Mouse (Mus musculus) left cerebral cortex, adult 18-20 months (tissue): ENCODE data around the gene Unc5cl. TPM values are rescaled to one million over a fixed set of nuclear protein-coding genes. Genes with fewer than 3 reads are reported as not detected.
"Not testable (repeated sequence)": the region's sequence is repeated elsewhere in the genome, so short reads cannot be mapped to it uniquely, and the experiment has no call there.

Experiments used
- DNase-seq, 2 experiments: peaks; one replicate each; pipeline ENCODE4 v3.0.0; 2021 to 2022; ENCODE audit warnings: low spot score in 2 of 2, mixed read lengths in 1 of 2
- total RNA-seq, 2 experiments: library from RNA; stranded (reverse); gene quantifications; 2 replicates each; pipeline ENCODE4 v1.2.3; 2021

Unc5cl gene
- total RNA-seq, 2 experiments from 2014 or later: 0.26 to 0.42 TPM

- no peak for DNase-seq
These were observed 12.2 kb downstream of the Unc5cl start for GRCm38 (mm10) chr17:48466769-48467394.

GRCm38 (mm10) chr17:48467395-48468231, 12.9 kb downstream of the Unc5cl start:
- DNase-seq: peak; percentile 88 to 93

GRCm38 (mm10) chr17:48474282-48474681, 19.6 kb downstream of the Unc5cl start:
- DNase-seq: not testable (repeated sequence)

GRCm38 (mm10) chr17:48475444-48475843, 20.7 kb downstream of the Unc5cl start:
- DNase-seq: no peak

GRCm38 (mm10) chr17:48479952-48480351, 25.3 kb downstream of the Unc5cl start:
- DNase-seq: no peak

- DNase-seq: no peak
These were observed 29.1 kb downstream of the Unc5cl start for GRCm38 (mm10) chr17:48483764-48484163.

GRCm38 (mm10) chr17:48484191-48484590, 29.5 kb downstream of the Unc5cl start:
- no peak for DNase-seq

- no peak for DNase-seq
These were observed 34.8 kb downstream of the Unc5cl start for GRCm38 (mm10) chr17:48489466-48489865.

- DNase-seq: no peak
These were observed 37.9 kb downstream of the Unc5cl start for GRCm38 (mm10) chr17:48492621-48493020.

- DNase-seq: no peak
These were observed 38.9 kb downstream of the Unc5cl start for GRCm38 (mm10) chr17:48493582-48493981.

- no peak for DNase-seq
These were observed 39.3 kb downstream of the Unc5cl start for GRCm38 (mm10) chr17:48493986-48494385.

GRCm38 (mm10) chr17:48497986-48498385, 43.3 kb downstream of the Unc5cl start:
- no peak for DNase-seq

- no peak for DNase-seq
These were observed 46.2 kb downstream of the Unc5cl start for GRCm38 (mm10) chr17:48500846-48501445.

GRCm38 (mm10) chr17:48505006-48505405, 50.3 kb downstream of the Unc5cl start:
- DNase-seq: no peak

- no peak for DNase-seq
These were observed 52.3 kb downstream of the Unc5cl start for GRCm38 (mm10) chr17:48506986-48507385.

GRCm38 (mm10) chr17:48509596-48509995, 54.9 kb downstream of the Unc5cl start:
- no peak for DNase-seq

- DNase-seq: no peak
These were observed 58.0 kb downstream of the Unc5cl start for GRCm38 (mm10) chr17:48512614-48513281.

- no peak for DNase-seq
These were observed 59.9 kb downstream of the Unc5cl start for GRCm38 (mm10) chr17:48514613-48515012.

- DNase-seq: no peak
These were observed 64.3 kb downstream of the Unc5cl start for GRCm38 (mm10) chr17:48519046-48519445.

GRCm38 (mm10) chr17:48520352-48520751, 65.7 kb downstream of the Unc5cl start:
- no peak for DNase-seq

GRCm38 (mm10) chr17:48523056-48523455, 68.4 kb downstream of the Unc5cl start:
- no peak for DNase-seq
